Mouse (Mus musculus) kidney, postnatal 0 days (tissue): ENCODE results near the gene Cfap299. TPM values are rescaled to one million over a fixed set of nuclear protein-coding genes. Genes with fewer than 3 reads are reported as not detected.
"Not testable (repeated sequence)": the region's sequence is repeated elsewhere in the genome, so short reads cannot be mapped to it uniquely, and the experiment has no call there.

Experiments
- ATAC-seq: fragments of 200-750 bp; cut with Nextera tagmentation; replicated peaks from 2 replicates; pipeline ENCODE4 v1.8.0; 2017; ENCODE audit warnings: low read depth, moderate number of reproducible peaks, moderate TSS enrichment, moderate library complexity; ENCODE audit not compliant: low FRiP score
- DNase-seq: peaks from one replicate; pipeline ENCODE4 v3.0.0-alpha.2; 2016; ENCODE audit warnings: low spot score
- H3K27ac ChIP-seq: fragments of 300-500 bp; sonication (generic); 2 replicates; pipeline ENCODE4 v1.5.1; 2014; ENCODE audit warnings: mild to moderate bottlenecking
- H3K27me3 ChIP-seq: fragments of 300-500 bp; sonication (generic); 2 replicates; pipeline ENCODE4 v1.6.1; 2014; ENCODE audit warnings: low read length, mixed read lengths; ENCODE audit not compliant: insufficient read depth
- H3K36me3 ChIP-seq: fragments of 300-500 bp; sonication (generic); 2 replicates; pipeline ENCODE4 v1.6.1; 2014; ENCODE audit warnings: low read length, mixed read lengths; ENCODE audit not compliant: insufficient read depth
- H3K4me1 ChIP-seq: fragments of 300-500 bp; sonication (generic); replicated peaks from 2 replicates; pipeline ENCODE4 v1.6.1; 2014; ENCODE audit warnings: antibody characterized with exemption, low read length, mixed read lengths; ENCODE audit not compliant: insufficient read depth
- H3K4me2 ChIP-seq: fragments of 300-500 bp; sonication (generic); 2 replicates; pipeline ENCODE4 v1.6.1; 2014; ENCODE audit warnings: mild to moderate bottlenecking, low read length, moderate library complexity, mixed read lengths
- H3K4me3 ChIP-seq: fragments of 300-500 bp; sonication (generic); replicated peaks from 2 replicates; pipeline ENCODE4 v1.5.1; 2014; ENCODE audit warnings: low read depth, low read length
- H3K9ac ChIP-seq: fragments of 300-500 bp; sonication (generic); 2 replicates; pipeline ENCODE4 v1.6.1; 2014; ENCODE audit warnings: low read depth, low read length
- H3K9me3 ChIP-seq: fragments of 300-500 bp; sonication (generic); replicated peaks from 2 replicates; pipeline ENCODE4 v1.6.1; 2016; ENCODE audit warnings: low read length, inconsistent platforms, mixed read lengths
- CTCF ChIP-seq: IDR thresholded peaks from 2 replicates; pipeline ENCODE4 v1.5.1; 2016; ENCODE audit warnings: antibody characterized with exemption, low read depth, mild to moderate bottlenecking, moderate library complexity
- WGBS: fragments of 180-500 bp; shearing (Covaris S2); extraction: QIAGEN DNeasy Blood & Tissue Kit; methylation state at CpG from one replicate; pipeline ENCODE4 v1.1.7; 2014; 5-methylcytosine and 5-hydroxymethylcytosine counted together
- polyA plus RNA-seq: library from polyadenylated mRNA; unstranded; fragments of >200 nt; fragmentation: Nextera tagmentation; extraction: Ambion mirVana; gene quantifications from 2 replicates; pipeline ENCODE4 v1.2.1, GENCODE M21; 2015

Gene Cfap299
- polyA plus RNA-seq, 1 experiment from 2014 or later = 0.34 TPM

DNA sequence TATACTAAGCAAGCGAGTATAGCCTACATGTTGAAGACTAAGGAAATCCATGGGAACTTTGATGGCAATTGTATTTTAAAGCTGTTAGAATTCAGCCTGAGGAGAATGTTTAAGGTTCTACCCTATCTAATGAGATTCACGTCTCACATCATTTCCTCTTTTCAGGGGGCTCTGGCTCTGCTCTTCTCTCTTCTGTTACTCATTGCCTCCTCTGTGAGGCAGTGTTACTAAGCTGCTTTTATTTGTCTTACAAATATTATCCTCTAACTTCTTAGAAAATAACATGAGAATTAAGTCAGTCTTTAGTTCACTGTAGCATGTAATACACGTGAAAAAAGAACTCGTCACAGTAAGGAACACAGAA is 246.3 kb downstream of the Cfap299 start:
- no peak for DNase-seq
- no peak for TF ChIP-seq CTCF
- no peaks in the 10 kb centered on the region for H3K36me3 ChIP-seq
- H3K4me2 ChIP-seq = no peak overlapping the region
- no peak overlapping the region for H3K4me3 ChIP-seq
- H3K9me3 ChIP-seq = no peaks in the 10 kb centered on the region
- no peaks in the 10 kb centered on the region for H3K4me1 ChIP-seq
- H3K9ac ChIP-seq = no peak overlapping the region
- WGBS = 81% methylated on average over 4 of the region's 4 CpGs
- H3K27ac ChIP-seq = no peak overlapping the region
- no peak for ATAC-seq
- H3K27me3 ChIP-seq = no peaks in the 10 kb centered on the region

DNA sequence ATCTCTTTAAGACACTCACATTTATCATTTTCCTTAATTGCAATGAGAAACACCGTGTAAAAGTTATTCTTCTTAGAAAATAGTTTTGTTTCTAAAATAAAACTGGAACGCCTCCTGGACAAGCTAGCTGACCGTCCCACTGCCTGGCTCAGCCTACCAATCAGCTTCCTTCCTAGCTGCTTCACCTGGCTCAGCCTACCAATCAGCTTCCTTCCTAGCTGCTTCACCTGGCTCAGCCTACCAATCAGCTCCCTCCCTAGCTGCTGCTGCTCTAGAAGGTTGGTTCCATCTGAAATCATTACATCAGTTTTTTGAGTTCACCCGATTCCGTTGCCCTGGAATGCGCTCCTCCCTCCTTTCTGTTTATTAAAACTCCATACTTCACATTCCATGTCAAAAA is 247.4 kb downstream of the Cfap299 start:
- not testable (repeated sequence) for H3K4me2 ChIP-seq, H3K36me3 ChIP-seq, H3K27me3 ChIP-seq, ATAC-seq, H3K9ac ChIP-seq, H3K4me3 ChIP-seq, H3K4me1 ChIP-seq, H3K27ac ChIP-seq, H3K9me3 ChIP-seq, DNase-seq
- 78% methylated on average over 6 of the region's 6 CpGs for WGBS

DNA sequence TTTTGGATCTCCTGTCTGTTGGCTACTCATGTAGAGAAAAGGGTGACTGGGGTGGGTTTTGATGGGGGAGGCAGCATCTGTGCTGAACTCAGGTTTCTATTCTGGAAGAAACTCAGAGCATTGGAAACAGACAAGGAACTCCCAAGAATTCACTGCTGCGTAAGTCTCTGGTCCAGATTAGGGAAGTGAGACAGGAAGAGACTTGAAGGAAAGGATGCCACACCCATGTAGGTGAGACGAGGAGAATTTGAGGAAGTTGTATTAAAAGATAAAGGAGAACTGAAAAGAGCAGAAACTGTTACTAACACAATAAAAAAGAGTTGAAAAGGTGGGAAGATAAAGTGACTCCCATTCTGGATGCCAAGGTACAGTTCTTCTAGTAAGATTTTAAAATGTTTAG is 249.3 kb downstream of the Cfap299 start:
- ATAC-seq = no peak

DNA sequence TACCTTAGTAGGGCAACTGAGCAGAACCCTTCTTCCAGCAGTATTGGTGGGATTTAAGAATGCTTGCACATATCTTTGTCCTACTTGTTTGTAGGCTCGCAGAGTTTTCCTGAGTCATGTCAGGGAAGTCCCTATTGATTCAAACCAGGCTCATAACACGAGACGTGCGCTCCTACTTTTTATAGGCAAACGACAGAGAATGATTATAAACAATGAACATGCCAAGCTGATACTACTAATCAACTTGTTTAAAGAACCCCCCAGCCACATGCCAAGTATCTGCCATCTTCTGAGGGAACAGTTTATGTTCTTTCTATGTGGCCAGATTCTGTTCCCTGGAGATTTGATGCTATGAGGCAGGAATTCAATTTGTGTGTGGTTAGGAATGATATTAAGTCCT is 251.7 kb downstream of the Cfap299 start:
- H3K9me3 ChIP-seq = no peaks in the 10 kb centered on the region
- no peak for DNase-seq
- H3K4me1 ChIP-seq = no peaks in the 10 kb centered on the region
- no peak overlapping the region for H3K9ac ChIP-seq
- H3K4me2 ChIP-seq = no peak overlapping the region
- no peaks in the 10 kb centered on the region for H3K36me3 ChIP-seq
- no peak overlapping the region for H3K27ac ChIP-seq
- no peaks in the 10 kb centered on the region for H3K27me3 ChIP-seq
- 68% methylated on average over 5 of the region's 5 CpGs for WGBS
- no peak for TF ChIP-seq CTCF
- no peak for ATAC-seq
- no peak overlapping the region for H3K4me3 ChIP-seq

More for the DNA sequence above, 249.3 kb downstream of the Cfap299 start:
- no peaks in the 10 kb centered on the region for H3K36me3 ChIP-seq
- H3K4me3 ChIP-seq = no peak overlapping the region
- H3K4me1 ChIP-seq = no peaks in the 10 kb centered on the region
- 70% methylated on average over 2 of the region's 2 CpGs for WGBS
- no peak for TF ChIP-seq CTCF
- H3K27me3 ChIP-seq = no peaks in the 10 kb centered on the region
- DNase-seq = no peak
- no peak overlapping the region for H3K4me2 ChIP-seq
- H3K9me3 ChIP-seq = no peaks in the 10 kb centered on the region
- no peak overlapping the region for H3K27ac ChIP-seq
- no peak overlapping the region for H3K9ac ChIP-seq

DNA sequence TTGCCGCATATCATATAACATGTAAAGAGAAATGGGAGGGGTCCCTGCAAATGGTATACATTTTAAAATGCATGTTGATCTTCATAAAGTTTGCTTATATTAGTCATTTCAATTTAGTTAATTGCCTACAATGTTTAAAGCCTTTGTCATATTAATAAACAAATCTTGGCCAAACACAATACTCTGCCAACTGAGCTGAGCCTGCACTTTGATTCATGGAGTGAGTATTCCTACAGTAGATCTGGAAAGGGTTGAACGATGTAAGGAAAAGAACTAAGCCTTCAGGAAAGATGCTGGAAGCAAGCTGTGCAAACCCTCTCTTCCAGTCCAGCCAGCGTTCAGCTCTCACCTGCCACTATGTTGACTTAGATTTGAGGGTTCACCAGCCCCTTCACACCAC is 252.9 kb downstream of the Cfap299 start:
- Histone ChIP-seq H3K36me3 (no peaks in the 10 kb centered on the region), H3K9me3 (no peaks in the 10 kb centered on the region), H3K27me3 (no peaks in the 10 kb centered on the region), H3K4me3 (no peak overlapping the region), H3K4me1 (no peaks in the 10 kb centered on the region), H3K4me2 (no peak overlapping the region), H3K9ac (no peak overlapping the region), H3K27ac (no peak overlapping the region)
- WGBS = 76% methylated on average over 3 of the region's 3 CpGs
- ATAC-seq (no peak), DNase-seq (no peak)
- TF ChIP-seq CTCF = no peak

DNA sequence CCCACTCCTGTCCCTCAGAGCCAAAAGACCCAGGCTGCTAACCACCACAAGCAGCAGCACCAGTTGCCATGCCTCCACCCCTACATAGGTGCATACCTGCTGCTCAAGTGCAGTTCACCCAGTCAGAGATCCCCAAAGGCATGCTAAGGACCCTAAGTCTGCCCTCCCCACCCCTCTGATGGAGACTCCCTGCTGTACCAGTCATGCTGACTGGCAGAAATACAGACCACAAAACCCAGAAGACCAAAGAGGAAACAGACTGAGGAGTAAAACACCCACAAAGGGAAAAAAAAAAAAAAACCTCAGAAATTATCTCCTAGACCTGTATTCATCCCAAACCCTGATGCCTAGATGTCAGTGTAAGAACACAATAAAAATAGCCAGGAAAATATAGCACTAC is 256.8 kb downstream of the Cfap299 start:
- TF ChIP-seq CTCF = no peak
- Histone ChIP-seq H3K36me3 (no peaks in the 10 kb centered on the region), H3K27ac (no peak overlapping the region), H3K9me3 (no peaks in the 10 kb centered on the region), H3K27me3 (no peaks in the 10 kb centered on the region), H3K4me3 (no peak overlapping the region), H3K4me2 (no peak overlapping the region), H3K9ac (no peak overlapping the region), H3K4me1 (no peaks in the 10 kb centered on the region)
- DNase-seq (no peak), ATAC-seq (no peak)

DNA sequence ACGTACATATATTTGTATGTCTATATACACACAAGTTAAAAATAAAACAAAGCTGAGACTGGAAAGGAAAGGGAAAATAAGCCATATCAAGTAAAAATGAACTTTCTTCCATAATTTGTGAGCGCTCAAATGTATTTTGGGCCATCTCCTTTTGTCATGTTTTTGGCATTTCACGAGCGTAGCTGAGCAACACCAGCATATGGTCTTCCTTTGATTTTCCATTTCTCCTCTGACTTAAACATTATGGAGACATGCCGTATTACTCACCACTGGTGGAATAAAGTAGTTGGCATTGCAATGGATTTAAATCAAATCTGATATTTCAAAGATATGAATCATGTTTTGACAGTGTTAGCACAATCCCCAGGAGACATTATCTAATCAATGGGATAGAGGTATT is 284.4 kb downstream of the Cfap299 start:
- DNase-seq (no peak), ATAC-seq (no peak)
- Histone ChIP-seq H3K36me3 (no peaks in the 10 kb centered on the region), H3K4me1 (no peaks in the 10 kb centered on the region), H3K27me3 (no peaks in the 10 kb centered on the region), H3K27ac (no peak overlapping the region), H3K9ac (no peak overlapping the region), H3K4me2 (no peak overlapping the region), H3K9me3 (no peaks in the 10 kb centered on the region), H3K4me3 (no peak overlapping the region)
- WGBS = 92% methylated on average over 5 of the region's 5 CpGs
- no peak for TF ChIP-seq CTCF
